Mouse (Mus musculus) forebrain, postnatal 0 days (tissue): ENCODE data around the gene Dhrs3. TPM values are rescaled to one million over a fixed set of nuclear protein-coding genes. Genes with fewer than 3 reads are reported as not detected.

Source experiments
- ATAC-seq: fragments of 200-750 bp; cut with Nextera tagmentation; 2 replicates; pipeline ENCODE4 v1.8.0; 2017; ENCODE audit warnings: mild to moderate bottlenecking, moderate library complexity
- DNase-seq: peaks from one replicate; pipeline ENCODE4 v3.0.0-alpha.2; 2015
- H3K27ac ChIP-seq: fragments of 300-500 bp; sonication (generic); 2 replicates; pipeline ENCODE4 v1.5.1; 2014; ENCODE audit warnings: low read depth, mild to moderate bottlenecking, antibody characterized with exemption, low read length, moderate library complexity, mixed read lengths
- H3K27me3 ChIP-seq: fragments of 300-500 bp; sonication (generic); 2 replicates; pipeline ENCODE4 v1.6.1; 2014; ENCODE audit warnings: mild to moderate bottlenecking, low read length, mixed read lengths; ENCODE audit not compliant: insufficient read depth
- H3K36me3 ChIP-seq: fragments of 300-500 bp; sonication (generic); 2 replicates; pipeline ENCODE4 v1.6.1; 2014; ENCODE audit warnings: mild to moderate bottlenecking, moderate library complexity; ENCODE audit not compliant: insufficient read depth
- H3K4me1 ChIP-seq: fragments of 300-500 bp; sonication (generic); 2 replicates; pipeline ENCODE4 v1.6.1; 2014; ENCODE audit warnings: antibody characterized with exemption; ENCODE audit not compliant: insufficient read depth
- H3K4me2 ChIP-seq: fragments of 300-500 bp; sonication (generic); 2 replicates; pipeline ENCODE4 v1.6.1; 2014; ENCODE audit warnings: low read depth, mild to moderate bottlenecking, moderate library complexity
- H3K4me3 ChIP-seq: fragments of 300-500 bp; sonication (generic); 2 replicates; pipeline ENCODE4 v1.5.1; 2014; ENCODE audit warnings: low read depth, low read length, mixed read lengths
- H3K9ac ChIP-seq: fragments of 300-500 bp; sonication (generic); 2 replicates; pipeline ENCODE4 v1.6.1; 2014; ENCODE audit warnings: mild to moderate bottlenecking
- H3K9me3 ChIP-seq: fragments of 300-500 bp; sonication (generic); 2 replicates; pipeline ENCODE4 v1.6.1; 2016; ENCODE audit warnings: low read length
- CTCF ChIP-seq: sonication (generic); IDR thresholded peaks from 2 replicates; pipeline ENCODE4 v1.5.1; 2016; ENCODE audit warnings: antibody characterized with exemption, control low read depth, low read depth
- WGBS: fragments of 180-500 bp; shearing (Covaris S2); extraction: QIAGEN DNeasy Blood & Tissue Kit; methylation state at CpG from one replicate; pipeline ENCODE4 v1.1.7; 2014; 5-methylcytosine and 5-hydroxymethylcytosine counted together
- polyA plus RNA-seq: library from polyadenylated mRNA; unstranded; fragments of >200 nt; fragmentation: Nextera tagmentation; extraction: Ambion mirVana; gene quantifications from 2 replicates; pipeline ENCODE4 v1.2.1, GENCODE M21; 2015
- total RNA-seq: library from RNA; depleted of rRNA; stranded (reverse); fragments of >200 nt; gene quantifications from 2 replicates; pipeline ENCODE4 v1.2.3, GENCODE M21; 2014

Dhrs3 gene
- total and polyA plus RNA-seq, 2 experiments from 2014 or later = 13.6 to 23.0 TPM

DNA sequence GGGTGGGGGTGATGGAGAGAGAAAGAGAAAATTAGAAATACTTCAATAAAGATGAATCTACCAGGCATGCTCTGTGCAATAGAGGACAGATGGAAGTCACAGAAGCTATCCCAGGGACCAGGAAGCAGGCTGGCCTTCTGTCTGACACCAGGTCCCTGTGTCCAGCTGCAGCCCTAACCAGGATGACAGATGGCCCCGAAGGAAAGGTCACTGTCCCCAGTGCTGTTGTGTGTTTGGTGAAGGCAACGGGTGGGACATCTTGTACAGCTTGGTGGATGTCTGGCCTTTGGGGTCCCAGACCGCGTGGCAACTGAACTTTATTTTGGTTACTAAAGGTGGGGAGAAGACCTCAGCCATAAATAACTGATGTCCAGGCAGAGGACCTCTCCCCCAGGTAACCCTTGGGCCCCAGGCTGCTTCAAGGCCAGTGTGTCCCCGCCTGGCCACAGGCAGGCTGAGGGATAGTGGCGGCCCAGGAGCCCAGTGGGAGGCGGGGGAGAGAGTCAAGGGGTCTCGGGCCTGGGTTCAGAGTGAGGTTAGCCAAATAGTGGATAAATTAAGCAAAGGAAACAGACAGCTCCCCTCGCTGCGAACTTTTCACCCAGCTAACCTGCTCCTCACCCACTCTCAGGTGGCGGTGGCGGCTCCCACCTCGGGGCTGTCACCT, 48.3 kb downstream of the Dhrs3 start:
- Histone ChIP-seq H3K9me3 (no peaks in the 10 kb centered on the region), H3K27ac (no peak overlapping the region), H3K9ac (no peak overlapping the region), H3K4me2 (no peak overlapping the region), H3K4me3 (no peak overlapping the region), H3K36me3 (no peaks in the 10 kb centered on the region), H3K4me1 (no peaks in the 10 kb centered on the region), H3K27me3 (no peaks in the 10 kb centered on the region)
- DNase-seq (no peak), ATAC-seq (no peak)
- WGBS = 83% methylated on average over 13 of the region's 13 CpGs
- no peak for TF ChIP-seq CTCF

DNA sequence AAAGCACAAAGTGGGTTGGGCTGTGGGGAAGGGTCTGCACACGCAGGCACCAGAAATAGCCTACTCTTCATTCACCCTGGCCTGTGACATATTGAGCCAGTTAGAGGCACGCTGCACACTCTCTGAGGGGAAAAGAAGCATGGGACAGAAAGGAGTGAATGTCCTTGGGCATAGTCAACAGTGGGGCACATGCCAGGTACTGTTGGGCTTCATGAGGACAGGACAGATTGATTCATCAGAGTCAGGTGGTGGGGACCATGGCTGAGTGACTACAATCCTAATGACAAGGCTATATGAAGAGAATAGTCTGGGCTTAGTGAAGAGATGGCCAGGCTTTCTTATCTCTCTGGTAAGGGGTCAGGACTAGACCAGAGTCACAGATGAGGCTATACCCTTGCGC, 49.8 kb downstream of the Dhrs3 start:
- H3K9ac ChIP-seq = no peak overlapping the region
- no peak for TF ChIP-seq CTCF
- no peaks in the 10 kb centered on the region for H3K9me3 ChIP-seq
- no peaks in the 10 kb centered on the region for H3K4me1 ChIP-seq
- H3K27me3 ChIP-seq = no peaks in the 10 kb centered on the region
- WGBS = 97% methylated on average over 3 of the region's 3 CpGs
- no peak overlapping the region for H3K27ac ChIP-seq
- no peak for ATAC-seq
- no peak overlapping the region for H3K4me2 ChIP-seq
- no peaks in the 10 kb centered on the region for H3K36me3 ChIP-seq
- DNase-seq = no peak
- H3K4me3 ChIP-seq = no peak overlapping the region

DNA sequence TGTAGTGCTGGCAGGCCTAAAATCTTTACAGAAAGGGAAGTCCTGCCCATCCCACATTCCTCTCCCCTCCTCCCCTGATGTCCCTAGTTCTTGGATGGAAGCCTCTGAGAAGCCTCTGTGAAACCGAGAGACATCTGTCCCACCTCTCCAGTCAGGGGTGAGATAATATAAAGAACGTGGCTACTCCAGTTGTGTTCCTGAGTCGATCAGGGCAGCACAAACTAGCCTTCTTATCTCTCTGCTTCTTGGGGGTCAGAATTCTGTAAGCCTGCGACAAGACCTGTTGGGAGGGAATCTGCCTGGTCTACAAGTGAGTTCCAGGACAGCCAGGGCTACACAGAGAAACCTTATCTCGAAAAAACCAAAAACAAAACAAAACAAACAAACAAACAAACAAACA, 50.6 kb downstream of the Dhrs3 start:
- no peak for TF ChIP-seq CTCF
- H3K4me3 ChIP-seq = no peak overlapping the region
- no peak for DNase-seq
- H3K27ac ChIP-seq = no peak overlapping the region
- no peaks in the 10 kb centered on the region for H3K27me3 ChIP-seq
- H3K36me3 ChIP-seq = no peaks in the 10 kb centered on the region
- no peak for ATAC-seq
- no peak overlapping the region for H3K4me2 ChIP-seq
- no peaks in the 10 kb centered on the region for H3K9me3 ChIP-seq
- H3K4me1 ChIP-seq = no peaks in the 10 kb centered on the region
- no peak overlapping the region for H3K9ac ChIP-seq
- 89% methylated on average over 5 of the region's 5 CpGs for WGBS

DNA sequence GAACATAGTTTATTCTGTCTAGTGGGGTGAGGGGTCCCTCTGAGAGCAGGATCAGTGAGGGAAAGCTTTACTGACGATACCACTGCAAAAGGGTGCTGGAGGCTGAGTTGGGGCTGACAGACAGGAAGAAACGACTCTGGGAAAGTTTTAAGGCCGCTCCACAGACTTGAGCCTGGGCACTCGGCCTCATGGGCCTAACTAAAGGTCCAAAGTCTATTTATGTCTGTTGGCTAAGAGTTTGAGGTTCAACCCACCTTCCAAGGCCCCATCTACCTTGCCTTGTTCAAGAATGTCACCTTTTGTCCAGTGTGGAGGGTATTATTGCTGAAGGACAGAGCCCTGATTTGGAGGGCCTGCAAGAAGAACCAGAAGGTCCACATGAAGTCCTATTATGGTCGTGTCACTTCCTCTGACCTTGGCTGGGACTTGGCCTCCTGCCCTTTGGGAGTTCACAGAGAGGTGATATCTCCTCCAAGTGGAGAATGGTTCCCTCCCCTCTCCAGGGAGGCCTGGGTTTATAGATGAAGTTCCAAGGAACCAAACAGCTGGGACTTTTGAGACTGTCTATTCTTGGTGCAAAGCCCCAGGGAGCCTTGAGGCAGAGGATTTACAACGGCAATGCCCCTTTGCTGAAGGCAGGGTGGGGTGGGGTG, 55.2 kb downstream of the Dhrs3 start:
- TF ChIP-seq CTCF = no peak
- Histone ChIP-seq H3K27ac (no peak overlapping the region), H3K4me3 (no peak overlapping the region), H3K9me3 (no peaks in the 10 kb centered on the region), H3K27me3 (no peaks in the 10 kb centered on the region), H3K9ac (no peak overlapping the region), H3K4me1 (no peaks in the 10 kb centered on the region), H3K36me3 (no peaks in the 10 kb centered on the region), H3K4me2 (no peak overlapping the region)
- DNase-seq = no peak
- ATAC-seq = no peak
- 81% methylated on average over 6 of the region's 6 CpGs for WGBS

DNA sequence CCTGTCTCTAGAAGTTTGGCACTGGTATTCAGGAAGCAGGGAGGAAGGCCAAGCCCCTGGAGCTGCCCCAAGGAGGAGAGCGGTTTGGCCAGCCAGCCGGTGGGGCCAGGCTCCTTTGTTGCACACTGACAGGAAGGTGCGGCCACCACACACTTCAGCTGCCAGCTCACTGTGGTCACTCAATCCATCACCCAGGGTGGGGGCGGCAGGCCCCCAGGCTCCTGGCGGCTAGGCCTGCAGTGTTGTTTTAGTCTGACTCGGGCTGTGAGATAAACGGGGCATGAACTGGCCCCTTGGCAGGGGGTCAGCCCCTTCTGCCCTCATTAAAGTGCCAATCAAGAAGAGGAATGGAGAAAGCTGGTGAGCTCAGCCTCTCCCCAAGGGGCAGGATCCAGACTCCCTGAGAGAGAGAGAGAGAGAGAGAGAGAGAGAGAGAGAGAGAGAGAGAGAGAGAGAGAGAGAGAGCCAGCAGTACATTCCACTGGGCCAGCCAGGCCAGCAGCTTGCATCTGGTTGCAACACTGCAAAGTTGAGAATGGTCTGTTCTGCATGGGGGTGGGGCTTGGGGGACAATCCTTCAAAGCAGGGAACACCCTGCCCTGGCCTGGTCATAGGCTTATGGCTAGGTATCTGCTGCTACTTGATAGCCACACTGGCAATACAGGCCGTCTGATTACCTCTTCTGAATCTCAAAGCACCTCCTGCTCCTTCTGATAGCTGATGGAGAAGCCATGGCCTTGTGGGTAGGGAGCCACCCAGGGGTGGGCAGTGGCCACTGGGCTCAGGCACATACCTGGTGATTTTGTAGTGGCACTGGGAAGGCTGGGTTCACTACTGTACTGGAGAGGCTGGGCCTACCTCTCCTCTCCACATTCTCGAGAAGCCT, 57.1 kb downstream of the Dhrs3 start:
- no peak overlapping the region for H3K9ac ChIP-seq
- no peak overlapping the region for H3K27ac ChIP-seq
- H3K36me3 ChIP-seq = no peaks in the 10 kb centered on the region
- H3K9me3 ChIP-seq = no peaks in the 10 kb centered on the region
- no peak for TF ChIP-seq CTCF
- no peaks in the 10 kb centered on the region for H3K27me3 ChIP-seq
- 21% methylated on average over 9 of the region's 9 CpGs for WGBS
- H3K4me1 ChIP-seq = no peaks in the 10 kb centered on the region
- DNase-seq (peak; percentile 18), ATAC-seq (peak; percentile 53)
- no peak overlapping the region for H3K4me3 ChIP-seq
- no peak overlapping the region for H3K4me2 ChIP-seq

DNA sequence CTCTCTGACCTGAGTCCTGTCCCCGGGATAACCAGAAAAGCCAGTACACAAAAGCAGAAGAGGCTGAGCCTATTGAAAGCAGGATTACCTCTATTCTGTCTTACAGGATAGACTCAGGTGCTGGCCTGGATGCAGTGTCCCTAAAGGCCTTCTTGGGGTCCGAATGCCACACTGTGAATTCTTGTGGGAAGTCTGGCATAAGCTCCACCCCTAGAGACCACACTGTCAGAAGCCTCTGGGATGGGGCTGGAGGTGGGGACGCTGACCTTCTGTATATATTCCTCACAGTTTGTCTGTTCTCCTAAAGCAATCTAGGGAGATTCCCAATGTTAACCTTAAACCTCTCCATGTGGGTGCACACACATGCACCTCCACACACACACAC, 57.7 kb downstream of the Dhrs3 start:
- H3K27me3 ChIP-seq = no peaks in the 10 kb centered on the region
- H3K4me1 ChIP-seq = no peaks in the 10 kb centered on the region
- no peak for ATAC-seq
- TF ChIP-seq CTCF = no peak
- no peaks in the 10 kb centered on the region for H3K36me3 ChIP-seq
- DNase-seq = no peak
- 66% methylated on average over 3 of the region's 3 CpGs for WGBS
- no peak overlapping the region for H3K27ac ChIP-seq
- no peaks in the 10 kb centered on the region for H3K9me3 ChIP-seq
- no peak overlapping the region for H3K4me3 ChIP-seq
- no peak overlapping the region for H3K4me2 ChIP-seq
- H3K9ac ChIP-seq = no peak overlapping the region

DNA sequence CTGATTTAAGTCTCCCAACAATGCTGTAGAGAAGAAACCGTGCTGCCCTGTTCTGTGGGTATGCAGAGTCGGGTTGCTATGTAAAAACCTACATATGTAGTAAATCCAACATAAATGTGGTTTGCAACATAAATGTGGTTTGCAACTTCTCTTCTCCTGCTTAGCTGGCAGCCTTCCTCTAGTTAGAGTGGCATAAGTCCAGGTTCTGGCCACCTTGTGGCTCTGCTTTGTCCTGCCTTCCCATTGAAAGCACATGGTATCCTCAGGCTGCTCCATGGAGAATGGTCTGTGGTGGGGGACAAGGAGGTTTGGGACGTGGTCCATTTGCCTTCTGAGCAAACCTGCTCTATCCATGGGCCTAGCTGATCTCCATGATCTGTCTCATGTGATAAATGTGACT, 58.3 kb downstream of the Dhrs3 start:
- DNase-seq = no peak
- WGBS = 91% methylated on average over 3 of the region's 3 CpGs
- Histone ChIP-seq H3K4me2 (no peak overlapping the region), H3K4me3 (no peak overlapping the region), H3K27me3 (no peaks in the 10 kb centered on the region), H3K27ac (no peak overlapping the region), H3K36me3 (no peaks in the 10 kb centered on the region), H3K9ac (no peak overlapping the region), H3K9me3 (no peaks in the 10 kb centered on the region), H3K4me1 (no peaks in the 10 kb centered on the region)
- TF ChIP-seq CTCF = 0 out of 2 replicates have a peak, but pooled peaks have one; percentile 8
- no peak for ATAC-seq
